Mouse (Mus musculus) kidney, embryonic 14.5 days (tissue): ENCODE measurements around the gene Tnfrsf17. TPM values are rescaled to one million over a fixed set of nuclear protein-coding genes. Genes with fewer than 3 reads are reported as not detected.
A peak's percentile ranks its signal among the peaks of the same experiment; 100 is the strongest.
"Not testable (repeated sequence)": the region's sequence is repeated elsewhere in the genome, so short reads cannot be mapped to it uniquely, and the experiment has no call there.

ENCODE experiments used
- ATAC-seq: fragments of 200-750 bp; cut with Nextera tagmentation; 2 replicates; pipeline ENCODE4 v1.8.0; 2017; ENCODE audit warnings: moderate number of reproducible peaks, mild to moderate bottlenecking, moderate TSS enrichment, moderate library complexity; ENCODE audit not compliant: low FRiP score, low TSS enrichment
- H3K27ac ChIP-seq: fragments of 300-500 bp; sonication (generic); 2 replicates; pipeline ENCODE4 v1.5.1; 2014; ENCODE audit warnings: low read depth, mild to moderate bottlenecking, low read length, moderate library complexity, mixed read lengths
- H3K27me3 ChIP-seq: fragments of 300-500 bp; sonication (generic); 2 replicates; pipeline ENCODE4 v1.6.1; 2014; ENCODE audit warnings: mild to moderate bottlenecking, low read length; ENCODE audit not compliant: control insufficient read depth, insufficient read depth
- H3K36me3 ChIP-seq: fragments of 300-500 bp; sonication (generic); 2 replicates; pipeline ENCODE4 v1.6.1; 2014; ENCODE audit warnings: low read length, mixed read lengths; ENCODE audit not compliant: control insufficient read depth, insufficient read depth
- H3K4me1 ChIP-seq: fragments of 300-500 bp; sonication (generic); 2 replicates; pipeline ENCODE4 v1.6.1; 2014; ENCODE audit warnings: low read length, mixed read lengths; ENCODE audit not compliant: control insufficient read depth, insufficient read depth
- H3K4me2 ChIP-seq: fragments of 300-500 bp; sonication (generic); replicated peaks from 2 replicates; pipeline ENCODE4 v1.6.1; 2014; ENCODE audit warnings: low read depth, mild to moderate bottlenecking, low read length
- H3K4me3 ChIP-seq: fragments of 300-500 bp; sonication (generic); 2 replicates; pipeline ENCODE4 v1.5.1; 2014; ENCODE audit warnings: mild to moderate bottlenecking, low read length
- H3K9ac ChIP-seq: fragments of 300-500 bp; sonication (generic); 2 replicates; pipeline ENCODE4 v1.6.1; 2014; ENCODE audit warnings: low read depth, mild to moderate bottlenecking, low read length, moderate library complexity
- H3K9me3 ChIP-seq: fragments of 300-500 bp; sonication (generic); 2 replicates; pipeline ENCODE4 v1.6.1; 2016; ENCODE audit warnings: low read length; ENCODE audit not compliant: control insufficient read depth
- WGBS: fragments of 180-500 bp; shearing (Covaris S2); extraction: QIAGEN DNeasy Blood & Tissue Kit; methylation state at CpG from one replicate; pipeline ENCODE4 v1.1.7; 2014; 5-methylcytosine and 5-hydroxymethylcytosine counted together
- polyA plus RNA-seq: library from polyadenylated mRNA; unstranded; fragments of >200 nt; fragmentation: Nextera tagmentation; extraction: Ambion mirVana; gene quantifications from 2 replicates; pipeline ENCODE4 v1.2.1, GENCODE M21; 2014

The Tnfrsf17 gene
- polyA plus RNA-seq, 1 experiment from 2014 or later = not detected

DNA sequence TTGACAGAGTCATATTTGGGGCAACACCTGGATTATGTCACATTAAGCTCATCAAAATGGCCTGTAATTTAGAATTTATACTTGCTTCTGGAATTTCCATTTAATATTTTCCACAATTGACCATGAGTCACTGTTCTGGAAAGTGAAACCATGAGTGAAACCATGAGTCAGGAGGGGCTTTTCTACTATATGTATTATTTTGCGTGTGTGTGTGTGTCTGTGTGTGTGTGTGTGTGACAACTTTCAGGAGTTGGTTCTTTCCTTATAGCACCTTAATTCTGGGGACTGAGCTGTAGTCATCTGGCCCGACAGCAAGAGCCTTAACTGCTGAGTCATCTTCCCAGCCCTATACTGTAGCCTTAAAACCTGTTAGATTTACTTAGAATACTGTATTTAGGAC is 27.7 kb upstream of the Tnfrsf17 start:
- WGBS = 87% methylated on average over 2 of the region's 2 CpGs
- H3K4me3 ChIP-seq = no peak overlapping the region
- no peaks in the 10 kb centered on the region for H3K36me3 ChIP-seq
- no peak overlapping the region for H3K4me2 ChIP-seq
- H3K27ac ChIP-seq = no peak overlapping the region
- no peaks in the 10 kb centered on the region for H3K27me3 ChIP-seq
- no peaks in the 10 kb centered on the region for H3K4me1 ChIP-seq
- ATAC-seq = no peak
- no peak overlapping the region for H3K9ac ChIP-seq
- H3K9me3 ChIP-seq = peaks cover 9% of the 10 kb centered on the region

DNA sequence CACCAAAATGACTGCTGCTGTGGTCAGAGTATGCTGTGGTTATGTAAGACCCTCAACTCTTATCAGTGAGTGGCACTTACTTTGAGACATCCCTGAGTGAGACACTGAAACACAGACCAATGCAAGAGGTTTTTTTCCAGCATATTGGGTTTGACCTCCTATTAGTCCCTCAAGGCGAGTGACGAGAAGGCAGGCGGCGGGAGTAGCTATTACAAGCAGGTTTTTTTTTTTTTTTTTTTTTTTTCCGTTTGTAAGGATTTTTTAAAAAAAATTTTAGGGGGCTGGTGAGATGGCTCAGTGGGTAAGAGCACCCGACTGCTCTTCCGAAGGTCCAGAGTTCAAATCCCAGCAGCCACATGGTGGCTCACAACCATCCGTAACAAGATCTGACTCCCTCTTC is 24.7 kb upstream of the Tnfrsf17 start:
- not testable (repeated sequence) for H3K4me2 ChIP-seq, H3K36me3 ChIP-seq, H3K27ac ChIP-seq

GRCm38 (mm10) chr16:11295583-11295982 is 18.0 kb upstream of the Tnfrsf17 start:
- ATAC-seq, H3K27ac ChIP-seq, H3K4me3 ChIP-seq, H3K4me2 ChIP-seq, H3K9me3 ChIP-seq, H3K36me3 ChIP-seq, H3K4me1 ChIP-seq, H3K9ac ChIP-seq, H3K27me3 ChIP-seq: not testable (repeated sequence)
- WGBS = 78% methylated on average over 4 of the region's 4 CpGs

More for the DNA sequence above, 24.7 kb upstream of the Tnfrsf17 start:
- not testable (repeated sequence) for H3K27me3 ChIP-seq, ATAC-seq, H3K9ac ChIP-seq, H3K9me3 ChIP-seq, H3K4me3 ChIP-seq, H3K4me1 ChIP-seq
- WGBS = 89% methylated on average over 7 of the region's 8 CpGs

DNA sequence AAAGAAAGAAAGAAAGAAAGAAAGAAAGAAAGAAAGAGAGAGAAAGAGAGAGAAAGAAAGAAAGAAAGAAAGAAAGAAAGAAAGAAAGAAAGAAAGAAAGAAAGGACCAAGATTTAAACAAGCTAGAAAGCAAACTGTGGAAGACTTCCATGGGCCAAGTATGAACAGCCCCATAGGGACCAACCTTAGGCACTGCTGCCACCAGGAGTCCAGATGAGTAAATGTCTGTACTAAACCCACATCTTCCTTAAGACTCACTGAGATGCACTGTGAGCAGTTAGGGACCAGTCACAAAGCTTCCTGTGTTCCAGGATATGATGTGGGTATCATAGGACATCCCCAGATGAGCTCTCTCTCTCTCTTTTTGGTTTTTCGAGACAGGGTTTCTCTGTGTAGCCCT is 15.9 kb upstream of the Tnfrsf17 start:
- H3K4me1 ChIP-seq = not testable (repeated sequence)

GRCm38 (mm10) chr16:11303741-11304140 is 9.9 kb upstream of the Tnfrsf17 start:
- Histone ChIP-seq H3K4me3 (no peak overlapping the region), H3K4me1 (no peaks in the 10 kb centered on the region), H3K27me3 (no peaks in the 10 kb centered on the region), H3K9ac (no peak overlapping the region), H3K4me2 (no peak overlapping the region), H3K27ac (no peak overlapping the region), H3K36me3 (no peaks in the 10 kb centered on the region), H3K9me3 (no peaks in the 10 kb centered on the region)
- ATAC-seq = no peak

More for the DNA sequence above, 15.9 kb upstream of the Tnfrsf17 start:
- H3K9ac ChIP-seq, H3K9me3 ChIP-seq, H3K27me3 ChIP-seq, H3K36me3 ChIP-seq, H3K27ac ChIP-seq, H3K4me3 ChIP-seq, H3K4me2 ChIP-seq, ATAC-seq: not testable (repeated sequence)
- WGBS = 75% methylated on average over 1 of the region's 1 CpGs

- no peak overlapping the region for H3K9ac ChIP-seq
- H3K27me3 ChIP-seq = no peaks in the 10 kb centered on the region
- H3K9me3 ChIP-seq = no peaks in the 10 kb centered on the region
- no peaks in the 10 kb centered on the region for H3K36me3 ChIP-seq
- no peak overlapping the region for H3K4me2 ChIP-seq
- H3K4me1 ChIP-seq = no peaks in the 10 kb centered on the region
- ATAC-seq = no peak
- WGBS = 93% methylated on average over 2 of the region's 2 CpGs
- H3K4me3 ChIP-seq = no peak overlapping the region
- H3K27ac ChIP-seq = no peak overlapping the region
Observed at GRCm38 (mm10) chr16:11305531-11305930, 8.1 kb upstream of the Tnfrsf17 start.

- no peak overlapping the region for H3K4me2 ChIP-seq
- no peak overlapping the region for H3K27ac ChIP-seq
- H3K27me3 ChIP-seq = no peaks in the 10 kb centered on the region
- H3K4me1 ChIP-seq = no peaks in the 10 kb centered on the region
- no peaks in the 10 kb centered on the region for H3K9me3 ChIP-seq
- 76% methylated on average over 5 of the region's 5 CpGs for WGBS
- H3K36me3 ChIP-seq = no peaks in the 10 kb centered on the region
- no peak overlapping the region for H3K9ac ChIP-seq
- H3K4me3 ChIP-seq = no peak overlapping the region
- no peak for ATAC-seq
Observed at GRCm38 (mm10) chr16:11315786-11316320, 2.2 kb downstream of the Tnfrsf17 start.

- H3K9me3 ChIP-seq = no peaks in the 10 kb centered on the region
- H3K4me2 ChIP-seq = no peak overlapping the region
- H3K9ac ChIP-seq = no peak overlapping the region
- 0 out of 2 replicates have a peak overlapping the region, but pooled peaks have one; percentile 11 for H3K27ac ChIP-seq
- no peaks in the 10 kb centered on the region for H3K4me1 ChIP-seq
- H3K4me3 ChIP-seq = no peak overlapping the region
- no peak for ATAC-seq
- no peaks in the 10 kb centered on the region for H3K27me3 ChIP-seq
- H3K36me3 ChIP-seq = no peaks in the 10 kb centered on the region
- 67% methylated on average over 5 of the region's 5 CpGs for WGBS
Observed at GRCm38 (mm10) chr16:11316748-11317147, 3.1 kb downstream of the Tnfrsf17 start.

DNA sequence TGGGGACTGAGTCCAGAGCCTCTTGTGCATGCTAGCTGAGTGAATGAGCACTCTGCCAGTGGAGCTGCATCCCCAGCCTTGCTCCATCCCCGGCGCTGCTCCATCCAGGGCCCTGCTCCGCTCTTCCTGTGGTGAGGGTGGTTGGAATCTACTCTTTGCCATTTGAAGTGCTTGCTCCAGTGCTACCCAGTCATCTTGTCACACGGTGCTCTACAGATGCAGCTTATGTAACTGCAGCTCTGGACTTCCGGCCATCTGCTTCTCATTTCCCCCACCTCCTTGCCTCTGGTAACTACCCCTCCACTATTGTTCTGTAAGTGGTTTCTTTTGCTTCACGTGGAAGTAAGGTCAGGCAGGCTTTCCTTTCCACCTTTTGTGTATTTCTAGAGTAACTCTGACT is 3.7 kb downstream of the Tnfrsf17 start:
- no peaks in the 10 kb centered on the region for H3K36me3 ChIP-seq
- no peak for ATAC-seq
- no peaks in the 10 kb centered on the region for H3K27me3 ChIP-seq
- no peaks in the 10 kb centered on the region for H3K9me3 ChIP-seq
- H3K9ac ChIP-seq = no peak overlapping the region
- WGBS = 66% methylated on average over 6 of the region's 6 CpGs
- no peak overlapping the region for H3K4me3 ChIP-seq
- no peaks in the 10 kb centered on the region for H3K4me1 ChIP-seq
- H3K27ac ChIP-seq = 0 out of 2 replicates have a peak overlapping the region, but pooled peaks have one; percentile 11
- H3K4me2 ChIP-seq = no peak overlapping the region
